Mouse (Mus musculus): ENCODE measurements at regions not wholly inside any gene's neighbourhood (a gene's known extent, or its start where the extent isn't known, plus 50 kb on each side); places are given as distances from the start of the nearest gene placed in this dataset.

DNA sequence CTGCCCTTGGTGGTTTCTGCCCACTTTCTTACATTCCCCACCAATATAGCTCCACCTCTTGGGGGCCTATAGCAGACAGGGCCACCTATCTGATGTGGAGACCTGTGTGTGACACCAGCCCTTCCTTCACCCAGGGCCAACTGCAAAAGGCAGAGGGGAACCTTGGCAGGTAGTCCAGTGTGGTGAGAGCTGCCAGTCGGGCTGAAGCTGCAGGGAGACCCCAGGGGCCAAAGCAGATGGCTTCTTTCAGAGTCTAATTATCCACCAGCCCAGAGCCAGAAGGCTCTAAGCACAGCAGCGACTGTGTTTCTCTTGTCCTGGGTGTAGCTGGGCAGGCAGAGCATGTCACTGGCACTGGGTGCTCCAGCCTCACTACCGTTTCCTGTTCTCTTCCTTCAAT lies 104.5 kb downstream of the Chst1 start:
- no peak for ATAC-seq (ENCODE audit: poor library complexity, severe bottlenecking)

DNA sequence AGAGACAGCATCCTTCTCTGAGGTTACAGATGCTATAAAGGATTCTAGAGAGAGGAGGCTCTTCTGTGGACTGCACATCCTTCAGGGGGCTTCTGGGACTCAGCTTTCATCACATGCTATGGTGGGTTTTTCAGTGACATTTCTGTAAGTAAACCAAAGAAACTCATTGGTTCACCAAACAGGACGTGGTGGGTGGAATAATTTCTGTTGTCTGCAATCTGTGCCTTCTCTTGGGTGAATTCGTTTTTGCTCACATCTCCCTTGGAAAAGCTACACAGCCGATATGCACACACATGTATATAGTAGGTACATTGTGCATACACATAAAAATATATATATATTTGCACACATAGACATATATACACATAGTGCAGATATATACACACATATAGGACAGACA lies 110.2 kb downstream of the Chst1 start:
- ATAC-seq (ENCODE audit: poor library complexity, severe bottlenecking): no peak

DNA sequence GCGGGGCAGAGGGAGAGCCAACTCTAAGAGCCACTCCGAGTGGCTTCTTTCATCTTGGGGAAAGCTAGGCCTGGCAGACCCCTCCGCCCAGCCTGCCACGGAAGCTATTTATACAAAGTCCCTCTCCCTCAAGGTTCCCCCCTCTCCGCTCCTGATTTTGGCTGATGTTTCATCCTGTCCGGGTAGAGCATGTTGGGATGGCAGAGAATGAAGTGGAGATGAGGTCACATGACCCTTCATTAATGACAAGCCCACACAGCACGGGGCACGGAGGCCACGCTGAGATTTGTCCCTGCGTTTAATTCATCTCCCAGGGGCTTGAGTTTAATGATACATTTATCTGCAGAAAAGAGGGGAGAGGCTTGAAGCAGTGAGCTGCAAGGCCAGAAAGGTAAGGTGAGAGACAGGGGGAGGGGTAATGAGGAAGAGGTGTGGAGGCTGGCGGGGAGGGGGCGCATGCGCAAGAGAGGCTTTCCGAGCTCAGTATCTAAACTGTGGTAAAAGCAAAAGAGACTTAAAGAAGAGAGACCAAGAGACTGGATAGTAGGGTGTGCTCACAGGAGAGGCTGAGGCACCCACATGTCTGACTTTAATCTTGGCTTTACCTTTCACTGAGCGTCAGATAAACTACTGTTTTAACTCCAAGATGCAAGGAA lies 111.7 kb downstream of the Chst1 start:
- ATAC-seq (ENCODE audit: poor library complexity, severe bottlenecking): no peak

DNA sequence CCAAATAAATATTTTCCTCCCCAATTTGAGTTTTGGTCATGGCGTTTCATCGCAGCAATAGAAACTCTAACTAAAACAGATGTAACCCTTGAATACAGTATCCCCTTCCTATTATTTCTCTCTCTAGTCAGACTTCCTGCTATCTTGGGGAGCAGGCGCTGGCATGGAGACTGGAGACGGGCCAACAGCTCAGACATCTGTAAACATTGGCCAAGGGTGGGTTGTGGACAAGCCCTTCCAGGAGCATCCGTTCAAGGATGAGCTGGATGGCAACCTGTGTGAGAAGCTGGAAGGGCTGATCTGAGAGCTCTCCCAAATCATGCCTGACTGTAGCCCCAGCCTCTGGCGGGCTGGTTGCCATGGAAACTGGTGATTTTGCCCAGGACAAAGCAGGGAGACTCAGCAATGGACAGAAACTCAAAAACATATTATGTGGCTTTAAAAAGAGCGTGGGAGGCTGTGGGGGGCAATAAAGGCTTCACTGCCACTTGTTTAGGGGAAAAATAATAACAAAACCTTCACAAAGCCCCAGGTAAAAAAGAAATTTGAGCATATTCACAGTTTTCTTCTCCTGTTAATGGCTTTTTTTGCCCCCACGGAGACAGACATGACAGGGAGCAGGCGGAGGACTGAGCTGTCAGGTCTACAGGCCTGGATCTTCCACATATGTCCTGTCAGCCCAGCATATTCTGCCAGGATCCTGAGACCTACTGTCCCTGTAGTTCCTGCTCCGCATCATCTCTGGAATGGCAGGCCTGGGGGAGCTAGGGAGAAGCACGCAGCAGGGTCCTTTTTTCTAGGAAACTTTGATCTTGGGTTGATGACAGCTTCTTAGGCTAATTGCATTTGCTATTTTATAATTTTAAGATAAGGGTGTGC lies 113.0 kb downstream of the Chst1 start:
- ATAC-seq (ENCODE audit: poor library complexity, severe bottlenecking): no peak

DNA sequence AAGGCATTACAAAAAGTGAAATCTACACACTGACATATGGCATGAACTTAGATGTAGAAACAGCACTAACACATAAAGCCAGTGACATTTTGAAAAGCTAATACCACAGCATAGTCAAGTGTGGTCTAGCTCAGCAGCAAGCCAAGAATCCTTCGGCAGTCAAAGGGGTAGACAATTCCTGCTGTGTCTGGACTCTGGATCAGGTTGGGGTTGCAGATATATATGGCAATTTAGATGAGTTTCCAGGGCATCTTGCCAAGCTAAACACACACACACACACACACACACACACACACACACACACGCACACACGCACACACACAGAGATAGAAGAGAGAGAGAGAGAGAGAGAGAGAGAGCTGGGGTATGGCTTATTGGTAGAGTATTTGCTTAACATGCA lies 118.2 kb downstream of the Chst1 start:
- ATAC-seq (ENCODE audit: poor library complexity, severe bottlenecking): no peak

DNA sequence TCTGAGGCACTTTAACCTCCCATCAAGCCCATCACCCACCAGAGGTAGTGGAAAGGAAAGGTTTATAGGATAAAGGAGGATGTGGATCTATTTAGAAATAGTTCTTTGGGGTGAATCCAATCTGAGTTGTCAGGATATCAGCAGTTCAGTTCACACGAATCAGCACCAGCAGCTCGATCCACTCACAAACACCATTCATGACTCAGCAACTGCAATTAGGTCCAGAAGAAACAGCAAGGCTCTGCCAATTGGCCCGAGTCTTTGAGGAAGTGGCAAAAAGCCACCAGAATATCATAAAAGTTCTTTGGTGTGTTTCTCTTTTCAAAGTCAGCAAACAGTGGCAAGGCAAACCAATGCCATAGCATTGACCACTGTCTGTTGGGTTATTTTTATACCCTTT lies 122.4 kb downstream of the Chst1 start:
- no peak for ATAC-seq (ENCODE audit: poor library complexity, severe bottlenecking)

DNA sequence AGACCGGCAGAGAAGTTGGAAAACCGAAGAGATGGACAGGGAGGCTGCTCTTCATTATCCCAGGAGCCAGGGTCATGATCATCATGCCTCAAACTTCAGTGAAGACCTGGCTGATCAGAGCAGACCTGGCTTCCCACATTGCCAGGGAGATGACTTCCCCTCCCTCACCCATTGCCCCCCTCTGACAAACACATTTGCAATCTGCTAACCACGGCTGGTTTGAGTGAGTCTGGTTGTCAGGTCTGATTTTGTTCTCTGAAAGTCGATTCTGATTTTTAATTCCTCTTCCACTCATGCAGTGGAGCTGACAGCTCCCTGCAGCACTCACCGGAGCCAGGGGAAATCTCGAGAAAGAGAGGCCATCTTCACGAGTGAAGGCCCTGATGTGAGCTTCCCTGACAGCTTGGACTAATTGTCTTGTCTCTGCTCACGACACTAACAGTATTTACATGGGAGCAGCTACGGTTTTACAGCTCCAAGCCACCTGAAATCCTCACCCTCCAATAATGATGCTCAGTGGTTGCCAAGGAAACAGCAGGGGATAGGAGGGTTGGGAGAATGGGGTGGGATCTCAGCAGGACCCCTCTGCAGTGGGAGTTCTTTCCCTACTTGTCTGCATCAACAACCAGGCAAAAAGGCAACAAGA lies 124.2 kb downstream of the Chst1 start:
- ATAC-seq (ENCODE audit: poor library complexity, severe bottlenecking): no peak

DNA sequence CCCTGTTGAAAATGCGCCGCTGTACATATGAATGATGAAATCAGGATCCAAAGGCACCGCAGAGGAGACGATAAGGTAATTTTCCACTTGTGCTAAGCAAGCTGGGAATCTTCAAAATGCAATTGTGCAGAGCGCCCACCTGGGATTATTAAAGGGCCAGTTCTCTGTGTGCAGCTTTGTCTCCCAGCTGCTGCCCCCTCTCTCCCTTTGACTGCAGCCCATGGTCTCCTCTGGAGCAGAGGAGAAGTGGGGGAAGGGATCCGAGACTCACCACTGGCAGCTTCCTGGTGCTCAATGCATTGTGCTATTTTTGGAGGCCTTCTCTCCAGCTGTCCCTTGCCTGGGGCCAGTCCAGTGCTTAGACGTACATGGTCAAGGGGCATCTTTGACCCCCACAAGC lies 127.1 kb downstream of the Chst1 start:
- ATAC-seq (ENCODE audit: poor library complexity, severe bottlenecking): no peak

DNA sequence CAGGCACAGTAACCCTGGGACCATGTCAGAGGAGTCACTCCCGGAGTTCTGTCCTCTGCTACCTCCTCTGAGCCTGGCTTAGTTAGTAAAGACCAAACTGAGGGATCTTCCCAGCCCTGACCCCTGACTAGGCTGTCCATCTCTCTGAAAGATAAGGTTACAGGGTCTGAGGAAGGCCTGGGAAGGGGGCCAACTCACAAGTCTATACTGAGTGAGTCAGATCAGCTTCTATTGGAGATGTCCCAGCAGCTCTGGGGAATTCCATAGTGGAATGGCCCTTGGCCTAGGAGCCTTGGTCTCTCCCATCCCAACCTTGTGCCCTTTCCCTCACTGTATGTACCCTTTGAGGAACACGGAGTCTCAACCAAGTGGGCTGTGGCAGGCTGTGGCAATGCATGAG lies 127.7 kb downstream of the Chst1 start:
- ATAC-seq (ENCODE audit: poor library complexity, severe bottlenecking): no peak

DNA sequence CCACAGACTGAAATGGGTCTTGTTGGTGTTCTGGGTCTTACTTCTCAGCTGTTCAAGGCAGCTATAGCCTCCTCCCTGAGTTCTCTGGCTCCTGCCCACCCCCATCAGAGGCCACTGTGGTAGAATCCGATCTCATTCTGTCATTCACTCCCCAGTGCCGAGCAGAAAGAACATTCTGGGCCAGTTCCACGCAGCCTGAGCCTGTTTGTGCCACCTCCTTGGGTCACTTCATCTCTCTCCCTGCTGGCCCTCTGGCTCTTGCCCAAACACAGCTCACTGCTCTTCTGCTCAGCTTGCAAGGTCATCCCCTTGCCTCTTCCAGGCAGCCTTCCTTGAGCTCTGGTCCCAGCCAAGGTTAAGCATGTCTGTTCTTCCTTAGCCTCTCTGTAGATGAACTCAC lies 128.9 kb downstream of the Chst1 start:
- ATAC-seq (ENCODE audit: poor library complexity, severe bottlenecking): no peak

DNA sequence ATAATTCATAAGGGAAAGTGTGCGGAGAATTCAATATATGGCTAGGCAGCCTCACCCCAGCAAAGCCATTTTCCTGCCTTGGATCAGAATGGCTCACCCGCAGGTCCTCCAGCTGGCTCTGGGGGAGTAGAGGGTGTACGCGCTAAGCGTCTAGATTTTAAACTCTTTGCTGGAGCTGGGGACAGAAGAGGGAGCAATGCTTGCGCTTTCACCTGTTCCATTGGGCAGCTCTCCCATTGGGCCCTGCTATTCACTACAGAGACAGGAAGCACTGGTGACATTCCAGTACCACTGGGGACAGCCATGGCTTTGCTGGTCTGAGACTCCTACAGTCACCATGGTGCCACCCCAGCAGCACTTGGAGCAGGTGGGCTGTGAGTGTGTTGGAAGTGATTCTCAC lies 130.9 kb downstream of the Chst1 start:
- no peak for ATAC-seq (ENCODE audit: poor library complexity, severe bottlenecking)

DNA sequence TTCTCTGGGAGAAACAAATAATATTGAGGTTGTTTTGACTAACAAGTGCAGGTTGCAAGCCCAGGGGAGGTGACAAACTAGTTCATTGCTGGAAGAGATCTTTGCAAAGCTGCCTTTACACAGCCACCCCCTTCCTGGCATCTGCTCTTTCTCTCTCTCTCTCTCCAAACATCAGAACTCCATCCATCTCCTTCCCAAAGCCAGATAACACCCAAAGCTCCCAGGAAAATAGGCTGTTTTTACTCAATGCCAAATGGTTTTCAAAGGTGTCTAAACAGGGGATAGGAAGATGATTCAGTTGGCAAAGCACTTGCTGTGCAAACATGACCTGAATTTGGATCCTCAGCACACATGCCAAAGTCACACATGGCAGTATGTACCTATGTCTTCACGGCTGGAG lies 133.9 kb downstream of the Chst1 start:
- ATAC-seq (ENCODE audit: poor library complexity, severe bottlenecking): no peak

DNA sequence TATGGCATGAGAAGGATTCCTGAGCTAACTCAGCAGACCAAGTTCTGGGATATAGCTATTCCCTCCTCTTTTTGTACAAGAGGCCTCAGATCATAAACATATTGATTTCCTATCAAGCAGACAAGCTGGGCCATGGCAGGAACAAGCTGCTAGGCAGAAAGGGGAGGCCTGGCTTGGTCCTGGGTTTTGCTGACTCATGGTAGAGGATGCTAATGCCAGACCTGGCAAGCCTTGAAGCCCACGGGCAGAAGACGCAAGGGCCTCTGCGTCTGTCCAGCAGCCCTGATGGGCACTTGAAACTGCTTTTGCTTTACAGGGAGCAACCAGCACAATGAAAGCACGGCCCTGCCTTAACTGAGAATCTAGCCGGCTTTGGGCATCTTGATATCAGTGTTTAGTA lies 136.3 kb downstream of the Chst1 start:
- no peak for ATAC-seq (ENCODE audit: poor library complexity, severe bottlenecking)

DNA sequence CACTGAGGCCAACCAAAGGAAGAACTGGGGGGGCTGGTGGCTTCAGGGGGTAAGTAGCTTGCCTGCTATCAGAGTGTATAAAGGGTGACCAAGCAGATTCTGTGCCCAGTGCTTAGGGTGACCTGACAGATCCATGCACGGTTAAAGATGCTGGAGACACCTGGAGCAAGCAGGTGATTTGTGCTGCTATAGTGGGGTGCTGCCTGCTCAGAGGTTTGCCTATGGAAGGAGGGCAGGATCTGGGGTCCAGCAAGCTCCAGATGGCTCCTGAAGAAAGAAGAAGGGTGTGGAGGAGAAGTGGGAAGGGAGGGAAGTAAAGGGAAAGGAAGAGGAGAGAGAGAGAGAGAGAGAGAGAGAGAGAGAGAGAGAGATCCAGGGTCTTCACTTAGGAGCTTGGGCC lies 137.8 kb downstream of the Chst1 start:
- no peak for ATAC-seq (ENCODE audit: poor library complexity, severe bottlenecking)

DNA sequence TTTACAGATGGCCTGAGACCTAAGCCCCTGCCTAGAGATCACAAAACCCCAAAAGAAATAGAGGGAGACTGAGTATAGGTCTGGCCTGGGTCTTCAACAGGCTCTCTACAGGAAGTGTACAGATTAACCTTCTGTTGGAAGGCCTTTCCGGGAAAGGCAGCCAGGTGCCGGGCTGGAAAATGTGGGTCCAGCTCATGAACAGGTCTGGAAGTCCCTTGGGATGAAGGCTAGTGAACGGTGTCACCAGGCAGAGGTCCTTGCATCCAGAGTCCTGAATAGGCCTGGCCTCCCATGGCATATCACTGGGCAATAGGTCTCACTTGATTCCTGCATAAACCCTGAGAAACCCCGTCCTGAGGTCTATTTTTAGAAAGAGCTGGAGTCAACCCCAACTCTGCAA lies 140.1 kb downstream of the Chst1 start:
- ATAC-seq (ENCODE audit: poor library complexity, severe bottlenecking): no peak

DNA sequence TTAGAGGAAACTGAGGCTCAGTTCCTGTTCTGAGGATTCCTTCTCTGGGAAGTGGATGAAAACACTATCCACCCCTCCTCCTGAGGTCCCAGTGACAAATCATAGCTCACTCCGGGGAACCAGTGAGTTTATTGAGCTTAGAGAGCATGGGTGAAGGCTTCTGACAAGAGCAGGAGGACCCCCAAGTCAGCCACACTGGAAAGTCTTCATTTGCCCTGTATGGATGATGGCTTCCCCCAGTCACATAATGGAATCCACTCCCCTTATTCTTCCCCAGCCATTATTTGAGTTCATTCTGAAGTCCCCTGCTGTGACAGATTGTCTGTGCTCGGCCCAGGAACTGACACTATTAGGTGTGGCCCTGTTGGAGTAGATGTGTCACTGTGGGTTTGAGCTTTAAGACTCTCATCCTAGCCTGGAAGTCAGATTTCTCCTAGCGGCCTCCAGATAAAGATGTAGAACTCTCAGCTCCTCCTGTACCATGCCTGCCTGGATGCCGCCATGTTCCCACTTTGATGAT lies 141.3 kb downstream of the Chst1 start:
- no peak for ATAC-seq (ENCODE audit: poor library complexity, severe bottlenecking)

DNA sequence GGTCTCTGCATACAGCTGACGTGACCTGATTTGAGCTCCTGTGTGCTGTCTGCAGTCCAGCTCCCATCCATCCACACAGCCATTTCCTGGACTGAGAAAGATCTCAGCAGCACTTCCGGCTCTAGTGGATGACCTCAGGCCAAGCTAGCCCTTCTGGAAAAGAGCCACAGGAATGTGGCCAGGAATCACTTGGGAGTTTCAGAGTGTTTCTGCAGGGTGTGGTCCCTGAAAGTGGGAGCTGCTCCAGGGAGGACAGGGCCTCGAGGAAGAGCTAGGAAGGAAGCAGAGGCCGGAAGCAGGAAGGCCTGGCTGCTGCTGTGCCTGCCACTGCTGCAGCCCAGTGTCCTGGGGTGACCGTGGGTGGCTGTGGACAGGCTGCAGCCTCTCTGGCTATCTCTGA lies 142.5 kb downstream of the Chst1 start:
- no peak for ATAC-seq (ENCODE audit: poor library complexity, severe bottlenecking)

DNA sequence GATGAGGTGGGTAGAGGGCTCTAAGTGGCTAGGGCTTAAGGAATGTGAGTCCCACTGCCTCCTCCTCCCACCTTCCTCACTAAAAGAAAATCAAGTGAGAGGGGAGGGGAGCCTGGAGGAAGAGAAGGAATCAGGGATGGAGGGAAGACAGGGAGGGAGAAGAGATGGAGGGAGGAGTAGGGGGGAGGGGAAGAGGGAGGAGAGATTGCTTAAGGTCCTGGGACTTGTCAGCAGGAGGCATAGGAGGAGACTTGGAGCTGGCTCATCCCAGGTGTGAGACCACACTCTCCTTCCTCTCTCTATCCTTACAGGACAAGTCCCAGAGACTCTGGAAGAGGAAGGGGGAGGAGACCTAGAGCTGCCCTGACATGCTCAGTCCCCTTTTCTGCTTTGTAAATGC lies 143.2 kb downstream of the Chst1 start:
- ATAC-seq (ENCODE audit: poor library complexity, severe bottlenecking): no peak

DNA sequence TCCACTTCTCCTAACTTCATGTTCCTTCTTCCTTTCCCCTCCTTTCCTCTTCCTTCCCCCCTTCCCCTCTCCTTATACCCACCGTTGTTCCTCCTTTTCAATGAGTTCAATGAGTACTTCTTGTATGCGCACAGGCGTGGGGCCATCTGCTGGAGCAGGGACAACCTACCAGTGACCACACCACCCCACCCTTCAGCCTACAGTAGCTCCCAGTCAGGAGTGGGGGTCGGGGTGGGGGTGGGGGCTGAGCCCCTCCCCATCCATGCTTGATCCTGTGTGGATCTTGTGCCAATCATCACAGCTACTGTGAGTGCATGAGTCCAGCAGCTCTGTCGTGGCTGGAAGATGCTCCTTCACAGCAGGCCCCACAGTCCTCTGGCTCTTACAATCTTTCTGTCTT lies 143.6 kb downstream of the Chst1 start:
- no peak for ATAC-seq (ENCODE audit: poor library complexity, severe bottlenecking)

DNA sequence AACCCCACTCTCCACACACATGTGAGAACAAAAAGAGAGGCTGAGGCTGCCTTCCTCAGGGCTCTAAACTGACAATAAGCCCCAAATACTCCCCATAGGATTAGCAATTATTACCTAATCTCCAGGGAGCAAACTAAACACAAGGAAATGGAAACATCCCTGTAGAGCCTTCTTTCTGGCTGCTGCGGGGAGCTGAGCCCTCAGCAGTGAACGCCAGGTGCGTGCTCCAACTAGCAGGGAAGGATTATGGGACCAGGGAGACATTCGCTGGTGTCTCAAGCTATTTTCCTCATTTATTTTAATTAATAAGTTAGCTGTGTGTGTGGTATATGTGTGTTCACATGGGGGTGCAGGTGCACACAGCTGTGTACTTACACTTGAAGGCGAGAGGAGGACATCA lies 144.4 kb downstream of the Chst1 start:
- ATAC-seq (ENCODE audit: poor library complexity, severe bottlenecking): no peak

DNA sequence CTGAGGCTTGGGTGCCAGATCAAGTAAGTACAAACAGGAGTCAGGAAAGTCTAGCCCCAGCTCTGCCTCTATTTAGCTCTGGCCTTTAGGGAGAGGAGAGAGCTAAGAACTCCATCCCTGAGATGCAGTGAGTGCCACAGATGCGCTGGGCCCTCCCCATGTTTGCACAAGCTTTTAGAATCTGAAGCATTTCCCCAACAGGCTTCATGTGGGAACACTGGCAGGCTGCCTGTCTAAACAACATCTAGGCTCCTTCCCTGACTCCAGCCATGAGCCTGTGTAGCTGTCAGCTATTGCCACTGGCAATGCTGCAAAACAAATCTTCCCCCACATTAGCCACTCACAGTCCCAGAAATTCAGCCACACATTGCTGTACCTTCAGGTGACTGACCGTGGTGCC lies 147.9 kb downstream of the Chst1 start:
- no peak for ATAC-seq (ENCODE audit: poor library complexity, severe bottlenecking)

DNA sequence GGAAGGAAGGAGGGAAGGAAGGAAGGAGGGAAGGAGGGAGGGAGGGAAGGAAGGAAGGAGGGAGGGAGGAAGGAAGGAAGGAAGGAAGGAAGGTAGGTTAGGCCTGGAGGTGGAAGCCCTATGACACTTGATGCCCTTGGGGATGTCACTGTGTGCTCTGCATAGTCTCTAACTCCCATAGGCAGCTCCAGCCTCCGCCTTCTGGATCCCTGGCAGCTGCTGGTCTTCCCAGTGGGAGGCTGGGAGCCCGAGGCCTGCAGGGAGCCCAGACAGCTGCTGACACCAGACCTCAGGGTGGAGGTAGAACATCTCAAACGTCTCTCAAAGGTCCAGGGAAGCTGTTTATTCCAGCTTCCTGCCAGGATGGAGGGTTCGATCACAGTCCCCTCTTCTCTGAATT lies 150.6 kb downstream of the Chst1 start:
- no peak for ATAC-seq (ENCODE audit: poor library complexity, severe bottlenecking)

All from megakaryocyte, adult 5-6 weeks (primary cell).